Mouse (Mus musculus): ENCODE measurements around the gene Gm15107. TPM values are rescaled to one million over a fixed set of nuclear protein-coding genes. Genes with fewer than 3 reads are reported as not detected.
"Not testable (repeated sequence)": the region's sequence is repeated elsewhere in the genome, so short reads cannot be mapped to it uniquely, and the experiment has no call there.

Gm15107 gene
- polyA plus RNA-seq (2016; fragmentation: Nextera tagmentation; extraction: Ambion mirVana) = not detected in 2 replicates

DNA sequence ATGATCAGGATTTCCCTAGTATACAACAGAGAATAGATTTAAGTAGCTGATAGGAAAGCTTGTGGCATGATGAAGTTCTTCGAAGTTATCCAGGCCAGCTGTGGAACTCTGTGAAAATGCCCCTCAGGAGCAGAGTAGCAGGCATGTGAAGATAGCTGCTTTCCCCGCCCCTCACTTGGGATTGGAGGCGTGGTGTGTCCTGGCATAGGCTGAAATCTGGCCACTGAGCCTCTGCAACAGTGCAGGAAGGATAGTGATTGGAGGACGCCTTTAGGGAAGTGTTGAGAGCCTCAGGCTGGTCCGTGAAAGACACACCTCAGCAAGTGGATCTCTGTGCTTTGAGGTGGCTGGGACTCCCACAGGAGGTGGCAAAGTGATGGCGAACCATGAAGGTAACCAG is at the start of gene Gm15107:
Gene Gm15107 (plus strand): TSS at position 301 of the 400 bp plus-strand sequence.
- not testable (repeated sequence) for H3K4me2 ChIP-seq (replicated peaks); H3K27me3 ChIP-seq; H3K36me3 ChIP-seq; H3K9me3 ChIP-seq; H3K27ac ChIP-seq (replicated peaks); H3K4me1 ChIP-seq; H3K9ac ChIP-seq (replicated peaks); ATAC-seq (ENCODE audit: low FRiP score, low read depth); H3K4me3 ChIP-seq
- WGBS = 64% methylated on average over 1 of the region's 6 CpGs

Other genes starting within 250 kb of the Gm15107 start
- gene Gm15080, start 187.7 kb upstream of the Gm15107 start, polyA plus RNA-seq (2016; fragmentation: Nextera tagmentation; extraction: Ambion mirVana) = not detected in 2 replicates

All from midbrain, embryonic 12.5 days (tissue).